Mouse (Mus musculus) stomach, postnatal 0 days (tissue): ENCODE results near the gene Zfp362. TPM values are rescaled to one million over a fixed set of nuclear protein-coding genes. Genes with fewer than 3 reads are reported as not detected.

Experiments used
- ATAC-seq: fragments of 200-750 bp; cut with Nextera tagmentation; 2 replicates; pipeline ENCODE4 v1.8.0; 2017; ENCODE audit not compliant: low FRiP score, low TSS enrichment
- DNase-seq: peaks from one replicate; pipeline ENCODE4 v3.0.0-alpha.2; 2016; ENCODE audit warnings: low spot score
- H3K27ac ChIP-seq: fragments of 300-500 bp; sonication (generic); replicated peaks from 2 replicates; pipeline ENCODE4 v1.5.1; 2014; ENCODE audit warnings: mild to moderate bottlenecking, control low read depth
- H3K27me3 ChIP-seq: fragments of 300-500 bp; sonication (generic); 2 replicates; pipeline ENCODE4 v1.6.1; 2014; ENCODE audit warnings: low read length; ENCODE audit not compliant: control insufficient read depth, insufficient read depth
- H3K36me3 ChIP-seq: fragments of 300-500 bp; sonication (generic); 2 replicates; pipeline ENCODE4 v1.6.1; 2014; ENCODE audit warnings: low read length, mixed read lengths; ENCODE audit not compliant: control insufficient read depth, insufficient read depth
- H3K4me1 ChIP-seq: fragments of 300-500 bp; sonication (generic); replicated peaks from 2 replicates; pipeline ENCODE4 v1.6.1; 2014; ENCODE audit warnings: antibody characterized with exemption; ENCODE audit not compliant: control insufficient read depth, insufficient read depth
- H3K4me2 ChIP-seq: fragments of 300-500 bp; sonication (generic); replicated peaks from 2 replicates; pipeline ENCODE4 v1.6.1; 2014; ENCODE audit warnings: low read depth, mild to moderate bottlenecking, control low read depth, moderate library complexity
- H3K4me3 ChIP-seq: fragments of 300-500 bp; sonication (generic); 2 replicates; pipeline ENCODE4 v1.5.1; 2014; ENCODE audit warnings: low read depth, low read length, control low read depth
- H3K9ac ChIP-seq: fragments of 300-500 bp; sonication (generic); 2 replicates; pipeline ENCODE4 v1.6.1; 2014; ENCODE audit warnings: mild to moderate bottlenecking, low read length, control low read depth, mixed read lengths
- H3K9me3 ChIP-seq: fragments of 300-500 bp; sonication (generic); 2 replicates; pipeline ENCODE4 v1.6.1; 2016; ENCODE audit warnings: low read length; ENCODE audit not compliant: control insufficient read depth
- CTCF ChIP-seq: IDR thresholded peaks from 2 replicates; pipeline ENCODE4 v1.5.1; 2016; ENCODE audit warnings: antibody characterized with exemption, low read depth, mild to moderate bottlenecking, moderate library complexity
- EP300 ChIP-seq: optimal IDR thresholded peaks from 2 replicates; pipeline ENCODE3; 2016; ENCODE audit warnings: antibody characterized with exemption
- WGBS: fragments of 180-500 bp; shearing (Covaris S2); extraction: QIAGEN DNeasy Blood & Tissue Kit; methylation state at CpG from one replicate; pipeline ENCODE4 v1.1.7; 2014; 5-methylcytosine and 5-hydroxymethylcytosine counted together
- polyA plus RNA-seq: library from polyadenylated mRNA; unstranded; fragments of >200 nt; fragmentation: Nextera tagmentation; extraction: Ambion mirVana; gene quantifications from 2 replicates; pipeline ENCODE4 v1.2.1, GENCODE M21; 2015

The Zfp362 gene
- 11.3 and 13.9 TPM in 2 replicates for polyA plus RNA-seq

GRCm38 (mm10) chr4:128806043-128806826 is at the start of gene Zfp362:
Gene Zfp362, minus strand, starts transcription at chr4:128806045.
- no peak for TF ChIP-seq EP300
- TF ChIP-seq CTCF, result no peak; the same call in 1 of the 2 replicates
- ATAC-seq, result peak; percentile 60
- DNase-seq, result peak; percentile 63
- peak within 1 kb of the TSS; percentile 92 for H3K4me2 ChIP-seq
- peaks cover 13% of the 10 kb centered on the region for H3K4me1 ChIP-seq
- no peaks in the 10 kb centered on the region for H3K27me3 ChIP-seq
- H3K36me3 ChIP-seq, result no peaks in the 10 kb centered on the region
- H3K4me3 ChIP-seq, result peak within 1 kb of the TSS; percentile 78
- H3K27ac ChIP-seq, result peak within 1 kb of the TSS; percentile 99
- peak within 1 kb of the TSS; percentile 97 for H3K9ac ChIP-seq
- no peaks in the 10 kb centered on the region for H3K9me3 ChIP-seq
- WGBS, result 1% methylated on average over 25 of the region's 111 CpGs

GRCm38 (mm10) chr4:128855613-128856040 is 49.8 kb upstream of the Zfp362 start:
- Histone ChIP-seq H3K4me2 (no peak overlapping the region), H3K9me3 (no peaks in the 10 kb centered on the region), H3K27ac (peak overlapping the region; percentile 79), H3K36me3 (no peaks in the 10 kb centered on the region), H3K4me3 (no peak overlapping the region), H3K9ac (no peak overlapping the region), H3K27me3 (no peaks in the 10 kb centered on the region), H3K4me1 (no peaks in the 10 kb centered on the region)
- DNase-seq, result peak; percentile 82
- whole genome bisulfite sequencing, result 29% methylated on average over 4 of the region's 4 CpGs
- ATAC-seq, result peak; percentile 82
- TF ChIP-seq EP300 (peak; percentile 72), CTCF (no peak)

GRCm38 (mm10) chr4:128853117-128853516 is 47.3 kb upstream of the Zfp362 start:
- Histone ChIP-seq H3K27ac (no peak overlapping the region), H3K27me3 (no peaks in the 10 kb centered on the region), H3K4me1 (no peaks in the 10 kb centered on the region), H3K4me3 (no peak overlapping the region), H3K4me2 (no peak overlapping the region), H3K36me3 (no peaks in the 10 kb centered on the region), H3K9me3 (no peaks in the 10 kb centered on the region), H3K9ac (no peak overlapping the region)
- no peak for TF ChIP-seq EP300
- TF ChIP-seq CTCF, result no peak
- ATAC-seq (no peak), DNase-seq (no peak)
- 82% methylated on average over 11 of the region's 11 CpGs for WGBS

GRCm38 (mm10) chr4:128852266-128852887 is 46.5 kb upstream of the Zfp362 start:
- Histone ChIP-seq H3K9ac (no peak overlapping the region), H3K27me3 (no peaks in the 10 kb centered on the region), H3K9me3 (no peaks in the 10 kb centered on the region), H3K27ac (no peak overlapping the region), H3K4me3 (no peak overlapping the region), H3K4me1 (no peaks in the 10 kb centered on the region), H3K36me3 (no peaks in the 10 kb centered on the region), H3K4me2 (no peak overlapping the region)
- TF ChIP-seq EP300 (no peak), CTCF (no peak)
- no peak for ATAC-seq
- 76% methylated on average over 12 of the region's 12 CpGs for WGBS
- no peak for DNase-seq

- no peak for TF ChIP-seq CTCF
- TF ChIP-seq EP300, result no peak
These were observed 43.8 kb upstream of the Zfp362 start for GRCm38 (mm10) chr4:128849686-128850085.

GRCm38 (mm10) chr4:128848961-128849360 is 43.1 kb upstream of the Zfp362 start:
- no peaks in the 10 kb centered on the region for H3K9me3 ChIP-seq
- 92% methylated on average over 3 of the region's 3 CpGs for WGBS
- ATAC-seq (no peak), DNase-seq (no peak)
- no peaks in the 10 kb centered on the region for H3K27me3 ChIP-seq
- no peak overlapping the region for H3K9ac ChIP-seq
- H3K27ac ChIP-seq, result no peak overlapping the region
- no peak overlapping the region for H3K4me2 ChIP-seq
- H3K4me1 ChIP-seq, result no peaks in the 10 kb centered on the region
- no peaks in the 10 kb centered on the region for H3K36me3 ChIP-seq
- no peak overlapping the region for H3K4me3 ChIP-seq
- TF ChIP-seq CTCF (no peak), EP300 (no peak)

More at GRCm38 (mm10) chr4:128849686-128850085, 43.8 kb upstream of the Zfp362 start:
- Histone ChIP-seq H3K4me1 (no peaks in the 10 kb centered on the region), H3K9ac (no peak overlapping the region), H3K27me3 (no peaks in the 10 kb centered on the region), H3K36me3 (no peaks in the 10 kb centered on the region), H3K4me2 (no peak overlapping the region), H3K9me3 (no peaks in the 10 kb centered on the region), H3K27ac (no peak overlapping the region), H3K4me3 (no peak overlapping the region)
- DNase-seq (no peak), ATAC-seq (no peak)
- WGBS, result 74% methylated on average over 7 of the region's 7 CpGs
